Mouse (Mus musculus): ENCODE results near the gene Nos3.

- TF ChIP-seq GATA1 (IDR thresholded peaks at IDR 0.05; ENCODE audit: borderline replicate concordance, low read length): no peak
- no peak for TF ChIP-seq POLR2AphosphoS5 (IDR thresholded peaks at IDR 0.05; ENCODE audit: insufficient replicate concordance, low read depth, low read length)
- no peak for TF ChIP-seq TAL1 (conservative IDR thresholded peaks at IDR 0.05; ENCODE audit: low read depth, low read length)
- no peak for TF ChIP-seq CTCF (IDR thresholded peaks at IDR 0.05; ENCODE audit: low read depth, low read length)
These were observed 14.5 kb upstream of the Nos3 start for GRCm38 (mm10) chr5:24350073-24350472.
